Mouse (Mus musculus) lung, embryonic 14.5 days (tissue): ENCODE data around the gene Il2rb. TPM values are rescaled to one million over a fixed set of nuclear protein-coding genes. Genes with fewer than 3 reads are reported as not detected.

Experiments used
- ATAC-seq: fragments of 200-750 bp; cut with Nextera tagmentation; 2 replicates; pipeline ENCODE4 v1.8.0; 2017; ENCODE audit warnings: mild to moderate bottlenecking, moderate TSS enrichment, moderate library complexity; ENCODE audit not compliant: insufficient read depth
- DNase-seq: peaks from one replicate; pipeline ENCODE4 v3.0.0-alpha.2; 2015
- H3K27ac ChIP-seq: fragments of 300-500 bp; sonication (generic); 2 replicates; pipeline ENCODE4 v1.5.1; 2014; ENCODE audit warnings: low read depth, mild to moderate bottlenecking, moderate library complexity
- H3K27me3 ChIP-seq: fragments of 300-500 bp; sonication (generic); 2 replicates; pipeline ENCODE4 v1.6.1; 2014; ENCODE audit warnings: low read length, control low read depth; ENCODE audit not compliant: insufficient read depth
- H3K36me3 ChIP-seq: fragments of 300-500 bp; sonication (generic); 2 replicates; pipeline ENCODE4 v1.6.1; 2014; ENCODE audit warnings: control low read depth; ENCODE audit not compliant: insufficient read depth
- H3K4me1 ChIP-seq: fragments of 300-500 bp; sonication (generic); 2 replicates; pipeline ENCODE4 v1.6.1; 2014; ENCODE audit warnings: antibody characterized with exemption, control low read depth; ENCODE audit not compliant: insufficient read depth
- H3K4me2 ChIP-seq: fragments of 300-500 bp; sonication (generic); 2 replicates; pipeline ENCODE4 v1.6.1; 2014; ENCODE audit warnings: mild to moderate bottlenecking
- H3K4me3 ChIP-seq: fragments of 300-500 bp; sonication (generic); 2 replicates; pipeline ENCODE4 v1.5.1; 2014; ENCODE audit warnings: low read depth, low read length
- H3K9ac ChIP-seq: fragments of 300-500 bp; sonication (generic); 2 replicates; pipeline ENCODE4 v1.6.1; 2014
- H3K9me3 ChIP-seq: fragments of 300-500 bp; sonication (generic); 2 replicates; pipeline ENCODE4 v1.6.1; 2016; ENCODE audit warnings: low read depth, low read length, control low read depth
- CTCF ChIP-seq: IDR thresholded peaks from 2 replicates; pipeline ENCODE4 v1.5.1; 2016; ENCODE audit warnings: antibody characterized with exemption, low read depth
- WGBS: fragments of 180-500 bp; shearing (Covaris S2); extraction: QIAGEN DNeasy Blood & Tissue Kit; methylation state at CpG from one replicate; pipeline ENCODE4 v1.1.7; 2014; 5-methylcytosine and 5-hydroxymethylcytosine counted together
- polyA plus RNA-seq: library from polyadenylated mRNA; unstranded; fragments of >200 nt; fragmentation: Nextera tagmentation; extraction: Ambion mirVana; gene quantifications from 2 replicates; pipeline ENCODE4 v1.2.1, GENCODE M21; 2014

Il2rb gene
- polyA plus RNA-seq, 1 experiment from 2014 or later, result 0.12 TPM

DNA sequence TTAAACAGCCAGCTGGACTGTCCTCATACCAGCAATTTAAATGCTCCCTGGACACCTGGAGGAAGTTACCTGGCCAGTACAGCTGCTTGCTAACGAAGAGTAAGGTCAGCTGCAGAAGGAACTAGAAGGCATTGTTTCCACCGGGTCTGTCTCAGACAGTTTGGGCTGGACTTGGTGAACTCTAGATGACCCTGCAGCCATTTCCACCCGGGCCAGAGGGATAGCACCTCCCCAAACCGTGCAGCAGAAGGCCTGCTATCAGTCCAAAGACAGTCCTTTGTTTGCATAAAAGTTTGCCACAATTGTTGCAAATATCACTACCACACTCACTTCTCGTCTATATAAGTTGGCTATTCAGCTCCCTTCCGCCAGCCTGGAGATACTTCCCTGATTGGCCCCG is 23.2 kb downstream of the Il2rb start:
- Histone ChIP-seq H3K27me3 (no peaks in the 10 kb centered on the region), H3K4me3 (no peak overlapping the region), H3K27ac (no peak overlapping the region), H3K9ac (no peak overlapping the region), H3K9me3 (no peaks in the 10 kb centered on the region), H3K36me3 (no peaks in the 10 kb centered on the region), H3K4me1 (no peaks in the 10 kb centered on the region), H3K4me2 (no peak overlapping the region)
- DNase-seq, result peak; percentile 41
- no peak for TF ChIP-seq CTCF
- peak; percentile 56; the same call in 1 of the 2 replicates for ATAC-seq
- WGBS, result 20% methylated on average over 7 of the region's 7 CpGs

DNA sequence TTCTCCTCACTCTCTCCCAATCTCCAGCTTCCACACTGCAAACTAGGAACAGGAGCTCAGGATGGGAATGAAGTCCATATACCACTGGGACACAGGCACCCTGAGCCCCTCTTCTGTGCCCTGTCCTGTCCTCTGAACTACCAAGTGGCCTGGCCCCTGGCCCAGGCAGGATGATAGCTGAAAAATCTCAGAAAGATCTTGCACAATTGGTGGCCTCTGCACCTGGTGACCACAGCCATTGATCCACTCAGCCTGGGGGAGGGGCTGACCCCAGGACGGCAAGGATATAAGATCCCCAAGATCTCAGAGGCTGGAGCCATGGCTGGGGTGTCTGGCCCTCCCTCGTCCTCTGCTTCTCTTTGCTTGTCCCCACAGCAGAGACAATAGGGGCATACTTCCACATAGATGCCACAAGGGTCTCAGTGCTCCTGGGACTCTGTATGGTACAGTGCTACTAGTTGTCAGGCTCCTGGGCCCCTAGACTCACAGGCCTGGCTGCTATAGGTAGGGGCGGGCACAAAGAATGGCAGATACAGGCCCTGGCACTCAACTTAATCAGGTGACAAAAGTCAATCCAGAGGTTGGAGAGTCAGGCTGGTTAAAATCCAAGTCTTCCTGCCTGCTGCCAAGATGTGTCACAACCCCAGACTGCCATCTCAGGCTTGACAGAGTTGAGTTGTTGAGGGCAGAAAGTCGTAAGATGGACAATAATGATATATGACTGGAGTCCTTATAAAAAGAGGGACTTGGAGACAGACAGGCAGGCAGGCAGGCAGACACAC is 24.4 kb downstream of the Il2rb start:
- H3K9ac ChIP-seq, result no peak overlapping the region
- no peak overlapping the region for H3K4me2 ChIP-seq
- H3K4me1 ChIP-seq, result no peaks in the 10 kb centered on the region
- no peak overlapping the region for H3K27ac ChIP-seq
- no peak overlapping the region for H3K4me3 ChIP-seq
- no peak for TF ChIP-seq CTCF
- H3K27me3 ChIP-seq, result no peaks in the 10 kb centered on the region
- 66% methylated on average over 4 of the region's 4 CpGs for WGBS
- ATAC-seq (no peak), DNase-seq (no peak)
- H3K9me3 ChIP-seq, result no peaks in the 10 kb centered on the region
- no peaks in the 10 kb centered on the region for H3K36me3 ChIP-seq

DNA sequence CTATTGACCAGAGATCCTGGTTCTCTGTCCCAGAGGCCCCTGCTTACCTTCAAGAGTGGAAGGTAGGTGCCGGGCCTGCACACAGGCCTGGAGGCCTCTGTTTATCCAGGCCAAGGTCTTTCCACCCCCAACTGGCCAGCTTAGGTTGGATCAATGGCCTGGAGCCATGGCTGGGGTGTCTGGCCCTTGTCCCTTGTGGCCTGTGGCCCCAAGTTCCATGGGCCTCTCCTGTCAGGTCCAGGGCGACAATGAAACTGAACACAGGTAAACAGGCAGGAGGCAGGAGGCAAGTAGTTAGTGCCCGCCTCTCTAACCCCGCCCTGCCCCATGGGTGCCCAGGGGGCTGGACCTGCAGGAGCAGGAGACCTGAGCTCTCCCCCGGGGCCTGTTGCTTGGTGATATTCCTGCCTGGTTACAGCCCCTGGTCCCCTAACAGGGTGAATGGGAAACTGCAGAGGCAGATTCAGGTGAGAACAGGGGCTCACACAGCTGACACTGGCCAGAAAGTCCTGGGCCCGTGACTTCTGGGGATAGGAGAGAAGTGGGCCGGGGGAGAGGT is 26.6 kb downstream of the Il2rb start, which contains the start of gene Tmprss6:
Gene Tmprss6 (minus strand): TSS at position 256 of the 559 bp plus-strand sequence.
- no peak for ATAC-seq
- 76% methylated on average over 7 of the region's 7 CpGs for WGBS

GRCm38 (mm10) chr15:78467570-78467969 is 27.5 kb downstream of the Il2rb start:
- H3K36me3 ChIP-seq, result no peaks in the 10 kb centered on the region
- H3K27ac ChIP-seq, result no peak overlapping the region
- H3K4me1 ChIP-seq, result no peaks in the 10 kb centered on the region
- H3K4me3 ChIP-seq, result no peak overlapping the region
- DNase-seq (no peak), ATAC-seq (no peak)
- no peaks in the 10 kb centered on the region for H3K27me3 ChIP-seq
- WGBS, result 91% methylated on average over 7 of the region's 7 CpGs
- H3K4me2 ChIP-seq, result no peak overlapping the region
- no peaks in the 10 kb centered on the region for H3K9me3 ChIP-seq
- TF ChIP-seq CTCF, result no peak
- H3K9ac ChIP-seq, result no peak overlapping the region

More for the DNA sequence above, 26.6 kb downstream of the Il2rb start, which contains the start of gene Tmprss6:
- Histone ChIP-seq H3K27me3 (no peaks in the 10 kb centered on the region), H3K4me3 (no peak within 1 kb of the TSS), H3K4me1 (no peaks in the 10 kb centered on the region), H3K4me2 (no peak within 1 kb of the TSS), H3K27ac (no peak within 1 kb of the TSS), H3K9me3 (no peaks in the 10 kb centered on the region), H3K36me3 (no peaks in the 10 kb centered on the region), H3K9ac (no peak within 1 kb of the TSS)
- TF ChIP-seq CTCF, result no peak
- DNase-seq, result no peak

DNA sequence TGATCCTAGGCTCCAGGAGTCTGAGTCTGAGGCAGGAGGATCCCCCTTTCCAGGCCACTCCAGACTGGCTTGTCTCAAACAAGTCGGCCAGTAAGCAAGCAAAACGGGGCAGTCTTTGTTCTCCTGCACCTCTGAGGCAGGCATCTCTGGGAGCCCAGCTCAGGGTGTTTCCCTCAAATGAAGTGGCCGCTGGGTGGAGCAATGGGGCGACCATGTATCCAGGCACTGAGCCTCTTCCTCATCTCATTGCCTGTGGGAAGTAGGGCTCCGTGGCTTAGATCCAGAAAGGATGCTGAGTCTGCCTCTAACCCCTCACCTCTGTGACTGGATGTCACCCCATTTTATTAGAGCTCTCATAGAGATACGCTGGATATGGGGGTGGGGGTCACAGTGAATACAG is 28.3 kb downstream of the Il2rb start:
- DNase-seq (peak; percentile 20), ATAC-seq (no peak)
- Histone ChIP-seq H3K36me3 (no peaks in the 10 kb centered on the region), H3K27ac (no peak overlapping the region), H3K9me3 (no peaks in the 10 kb centered on the region), H3K4me1 (no peaks in the 10 kb centered on the region), H3K9ac (no peak overlapping the region), H3K4me3 (no peak overlapping the region), H3K4me2 (no peak overlapping the region), H3K27me3 (no peaks in the 10 kb centered on the region)
- WGBS, result 33% methylated on average over 6 of the region's 6 CpGs
- no peak for TF ChIP-seq CTCF

DNA sequence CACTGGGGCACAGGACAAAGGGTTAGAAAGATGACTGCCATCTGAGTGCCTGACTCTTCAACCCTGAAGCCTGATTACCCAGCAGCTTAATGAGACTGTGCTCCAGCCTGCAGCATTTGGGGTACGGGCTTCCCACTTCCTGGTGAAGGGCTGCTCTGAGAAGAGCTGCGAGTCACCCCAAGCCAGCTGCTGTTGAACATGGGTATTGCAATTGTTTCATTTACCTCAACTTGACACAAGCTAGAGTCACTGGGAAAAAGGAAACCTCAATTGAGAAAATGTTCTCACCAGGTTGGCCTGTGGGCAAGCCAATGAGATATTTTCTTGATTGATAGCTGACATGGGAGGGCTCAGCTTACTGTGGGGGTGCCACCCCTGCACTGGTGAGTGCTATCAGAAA is 32.1 kb downstream of the Il2rb start:
- WGBS, result 37% methylated on average over 2 of the region's 2 CpGs
- DNase-seq, result no peak
- Histone ChIP-seq H3K36me3 (no peaks in the 10 kb centered on the region), H3K27ac (no peak overlapping the region), H3K4me2 (no peak overlapping the region), H3K27me3 (no peaks in the 10 kb centered on the region), H3K4me3 (no peak overlapping the region), H3K9ac (no peak overlapping the region), H3K4me1 (no peaks in the 10 kb centered on the region), H3K9me3 (no peaks in the 10 kb centered on the region)
- no peak for ATAC-seq
- 0 out of 2 replicates have a peak, but pooled peaks have one; percentile 7 for TF ChIP-seq CTCF

DNA sequence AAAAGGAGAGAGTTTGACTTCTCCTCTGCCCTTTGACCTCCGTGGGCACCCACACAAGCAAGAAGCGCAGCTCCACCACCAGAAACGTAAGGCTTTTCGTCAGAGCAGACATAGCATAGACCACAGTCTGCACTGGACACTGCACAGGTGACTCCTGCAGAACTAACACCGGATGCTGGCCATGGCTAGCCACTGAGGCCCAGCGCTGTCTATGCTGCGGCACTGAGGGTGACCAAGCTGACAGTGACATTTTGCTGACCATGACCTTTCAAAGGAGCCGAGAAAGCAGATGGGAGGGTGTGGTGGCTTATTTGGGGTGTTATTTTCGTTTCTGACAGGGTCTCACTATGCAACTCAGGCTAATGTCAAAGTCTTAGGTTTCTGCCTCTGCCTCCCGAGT is 37.9 kb downstream of the Il2rb start:
- Histone ChIP-seq H3K27ac (no peak overlapping the region), H3K4me1 (no peaks in the 10 kb centered on the region), H3K27me3 (no peaks in the 10 kb centered on the region), H3K9ac (no peak overlapping the region), H3K4me3 (no peak overlapping the region), H3K36me3 (no peaks in the 10 kb centered on the region), H3K4me2 (no peak overlapping the region), H3K9me3 (no peaks in the 10 kb centered on the region)
- ATAC-seq (no peak), DNase-seq (no peak)
- WGBS, result 66% methylated on average over 10 of the region's 10 CpGs
- TF ChIP-seq CTCF, result no peak
